Mouse (Mus musculus): ENCODE measurements around the gene Trmt112.
"Not testable (repeated sequence)": the region's sequence is repeated elsewhere in the genome, so short reads cannot be mapped to it uniquely, and the experiment has no call there.

The Trmt112 gene

GRCm38 (mm10) chr19:6909021-6909420 is 477 bp upstream of the Trmt112 start:
- no peak for DNase-seq (ENCODE audit: low spot score in 2 of 2)

GRCm38 (mm10) chr19:6910306-6910705 is 808 bp downstream of the Trmt112 start:
- not testable (repeated sequence) for DNase-seq (ENCODE audit: low spot score in 2 of 2)

- no peak for DNase-seq (ENCODE audit: low spot score in 2 of 2)
Observed at GRCm38 (mm10) chr19:6911101-6912074, 1.9 kb downstream of the Trmt112 start.

- no peak for DNase-seq (ENCODE audit: low spot score in 2 of 2)
Observed at GRCm38 (mm10) chr19:6912205-6912970, 2.9 kb downstream of the Trmt112 start.

GRCm38 (mm10) chr19:6913036-6913435 is 3.5 kb downstream of the Trmt112 start:
- DNase-seq (ENCODE audit: low spot score in 2 of 2): no peak

GRCm38 (mm10) chr19:6913991-6914390 is 4.5 kb downstream of the Trmt112 start:
- DNase-seq (ENCODE audit: low spot score in 2 of 2): no peak

- no peak for DNase-seq (ENCODE audit: low spot score in 2 of 2)
Observed at GRCm38 (mm10) chr19:6914540-6914939, 5.0 kb downstream of the Trmt112 start.

- DNase-seq (ENCODE audit: low spot score in 2 of 2): no peak
Observed at GRCm38 (mm10) chr19:6915276-6915675, 5.8 kb downstream of the Trmt112 start.

GRCm38 (mm10) chr19:6916496-6916895 is 7.0 kb downstream of the Trmt112 start:
- no peak for DNase-seq (ENCODE audit: low spot score in 2 of 2)

GRCm38 (mm10) chr19:6918321-6918720 is 8.8 kb downstream of the Trmt112 start:
- no peak for DNase-seq (ENCODE audit: low spot score in 2 of 2)

- no peak for DNase-seq (ENCODE audit: low spot score in 2 of 2)
Observed at GRCm38 (mm10) chr19:6919431-6919830, 9.9 kb downstream of the Trmt112 start.

- DNase-seq (ENCODE audit: low spot score in 2 of 2): no peak
Observed at GRCm38 (mm10) chr19:6919876-6920740, 10.6 kb downstream of the Trmt112 start.

- no peak for DNase-seq (ENCODE audit: low spot score in 2 of 2)
Observed at GRCm38 (mm10) chr19:6920741-6921636, 11.5 kb downstream of the Trmt112 start.

- DNase-seq (ENCODE audit: low spot score in 2 of 2): peak; percentile 100
Observed at GRCm38 (mm10) chr19:6921647-6922567, 12.4 kb downstream of the Trmt112 start, which contains the start of gene Esrra. Gene Esrra (minus strand): TSS chr19:6921813.

- DNase-seq (ENCODE audit: low spot score in 2 of 2): no peak
Observed at GRCm38 (mm10) chr19:6922901-6923735, 13.6 kb downstream of the Trmt112 start.

- DNase-seq (ENCODE audit: low spot score in 2 of 2): peak; percentile 88 to 93
Observed at GRCm38 (mm10) chr19:6924461-6925306, 15.2 kb downstream of the Trmt112 start.

- DNase-seq (ENCODE audit: low spot score in 2 of 2): no peak
Observed at GRCm38 (mm10) chr19:6925307-6925573, 15.7 kb downstream of the Trmt112 start, which contains the start of gene Catsperz. Gene Catsperz (minus strand): TSS chr19:6925380.
